Mouse (Mus musculus): ENCODE results near the gene Skida1. TPM values are rescaled to one million over a fixed set of nuclear protein-coding genes. Genes with fewer than 3 reads are reported as not detected.

Gene Skida1
- polyA plus RNA-seq, 1 experiment = 0.55 TPM

- TF ChIP-seq MAX (IDR thresholded peaks at IDR 0.05) (no peak), MYOG (IDR thresholded peaks at IDR 0.05; ENCODE audit: control insufficient read depth, extremely low read depth, insufficient read length) (no peak), USF1 (IDR thresholded peaks at IDR 0.05; ENCODE audit: low read depth) (no peak)
- no peak overlapping the region for H3K4me3 ChIP-seq (ENCODE audit: insufficient read depth, poor library complexity, severe bottlenecking)
Measured at GRCm38 (mm10) chr2:18025116-18025515, 23.7 kb downstream of the Skida1 start.

GRCm38 (mm10) chr2:18022886-18023285 lies 26.0 kb downstream of the Skida1 start:
- no peak overlapping the region for H3K4me3 ChIP-seq (ENCODE audit: insufficient read depth, poor library complexity, severe bottlenecking)
- H3K79me2 ChIP-seq (ENCODE audit: control insufficient read depth, insufficient read depth) = peaks cover 4% of the 10 kb centered on the region
- TF ChIP-seq CTCF (IDR thresholded peaks at IDR 0.05; ENCODE audit: control insufficient read depth, insufficient read depth, insufficient read length) = no peak
- no peak for TF ChIP-seq MAX (IDR thresholded peaks at IDR 0.05)
- TF ChIP-seq USF1 (IDR thresholded peaks at IDR 0.05; ENCODE audit: low read depth) = no peak
- no peak for TF ChIP-seq FOSL1 (IDR thresholded peaks at IDR 0.05; ENCODE audit: insufficient read depth, low read length, poor library complexity, severe bottlenecking)
- no peak for TF ChIP-seq CEBPB (IDR thresholded peaks at IDR 0.05; ENCODE audit: low read depth)
- no peak for TF ChIP-seq MYOG (IDR thresholded peaks at IDR 0.05; ENCODE audit: control insufficient read depth, extremely low read depth, insufficient read length)
- no peak for TF ChIP-seq MYOD1 (IDR thresholded peaks at IDR 0.05; ENCODE audit: control insufficient read depth, insufficient read length, low read depth)
- no peaks in the 10 kb centered on the region for H3K27me3 ChIP-seq (ENCODE audit: control insufficient read depth, insufficient read depth, insufficient read length)
- peaks cover 4% of the 10 kb centered on the region for H3K79me3 ChIP-seq (ENCODE audit: low read depth)
- H3K36me3 ChIP-seq (ENCODE audit: control insufficient read depth, insufficient read depth) = peaks cover 9% of the 10 kb centered on the region
- no peak overlapping the region for H3ac ChIP-seq (ENCODE audit: control insufficient read depth, insufficient read length, low read depth)

More at GRCm38 (mm10) chr2:18025116-18025515, 23.7 kb downstream of the Skida1 start:
- Histone ChIP-seq H3K79me2 (ENCODE audit: control insufficient read depth, insufficient read depth) (peaks cover 7% of the 10 kb centered on the region), H3K36me3 (ENCODE audit: control insufficient read depth, insufficient read depth) (peaks cover 9% of the 10 kb centered on the region), H3ac (ENCODE audit: control insufficient read depth, insufficient read length, low read depth) (no peak overlapping the region), H3K79me3 (ENCODE audit: low read depth) (peaks cover 4% of the 10 kb centered on the region), H3K27me3 (ENCODE audit: control insufficient read depth, insufficient read depth, insufficient read length) (no peaks in the 10 kb centered on the region)

GRCm38 (mm10) chr2:18019122-18019521 lies 29.7 kb downstream of the Skida1 start:
- TF ChIP-seq MYOG (IDR thresholded peaks at IDR 0.05; ENCODE audit: control insufficient read depth, extremely low read depth, insufficient read length) (no peak), MYOD1 (IDR thresholded peaks at IDR 0.05; ENCODE audit: control insufficient read depth, insufficient read length, low read depth) (no peak), FOSL1 (IDR thresholded peaks at IDR 0.05; ENCODE audit: insufficient read depth, low read length, poor library complexity, severe bottlenecking) (no peak), MAX (IDR thresholded peaks at IDR 0.05) (no peak), CEBPB (IDR thresholded peaks at IDR 0.05; ENCODE audit: low read depth) (no peak), USF1 (IDR thresholded peaks at IDR 0.05; ENCODE audit: low read depth) (no peak), CTCF (IDR thresholded peaks at IDR 0.05; ENCODE audit: control insufficient read depth, insufficient read depth, insufficient read length) (no peak)
- Histone ChIP-seq H3ac (ENCODE audit: control insufficient read depth, insufficient read length, low read depth) (no peak overlapping the region), H3K4me3 (ENCODE audit: insufficient read depth, poor library complexity, severe bottlenecking) (no peak overlapping the region), H3K79me3 (ENCODE audit: low read depth) (no peaks in the 10 kb centered on the region), H3K27me3 (ENCODE audit: control insufficient read depth, insufficient read depth, insufficient read length) (no peaks in the 10 kb centered on the region), H3K36me3 (ENCODE audit: control insufficient read depth, insufficient read depth) (no peaks in the 10 kb centered on the region), H3K79me2 (ENCODE audit: control insufficient read depth, insufficient read depth) (no peaks in the 10 kb centered on the region)

- Histone ChIP-seq H3K4me3 (ENCODE audit: insufficient read depth, poor library complexity, severe bottlenecking) (no peak overlapping the region), H3K36me3 (ENCODE audit: control insufficient read depth, insufficient read depth) (no peaks in the 10 kb centered on the region), H3K79me2 (ENCODE audit: control insufficient read depth, insufficient read depth) (no peaks in the 10 kb centered on the region), H3K79me3 (ENCODE audit: low read depth) (no peaks in the 10 kb centered on the region), H3ac (ENCODE audit: control insufficient read depth, insufficient read length, low read depth) (no peak overlapping the region), H3K27me3 (ENCODE audit: control insufficient read depth, insufficient read depth, insufficient read length) (no peaks in the 10 kb centered on the region)
- TF ChIP-seq MYOG (IDR thresholded peaks at IDR 0.05; ENCODE audit: control insufficient read depth, extremely low read depth, insufficient read length) (no peak), USF1 (IDR thresholded peaks at IDR 0.05; ENCODE audit: low read depth) (no peak), MAX (IDR thresholded peaks at IDR 0.05) (no peak), MYOD1 (IDR thresholded peaks at IDR 0.05; ENCODE audit: control insufficient read depth, insufficient read length, low read depth) (no peak), CTCF (IDR thresholded peaks at IDR 0.05; ENCODE audit: control insufficient read depth, insufficient read depth, insufficient read length) (no peak), CEBPB (IDR thresholded peaks at IDR 0.05; ENCODE audit: low read depth) (no peak), FOSL1 (IDR thresholded peaks at IDR 0.05; ENCODE audit: insufficient read depth, low read length, poor library complexity, severe bottlenecking) (no peak)
Measured at GRCm38 (mm10) chr2:18017321-18017720, 31.5 kb downstream of the Skida1 start.

GRCm38 (mm10) chr2:18016639-18017038 lies 32.2 kb downstream of the Skida1 start:
- no peaks in the 10 kb centered on the region for H3K79me3 ChIP-seq (ENCODE audit: low read depth)
- TF ChIP-seq MYOG (IDR thresholded peaks at IDR 0.05; ENCODE audit: control insufficient read depth, extremely low read depth, insufficient read length) (no peak), MAX (IDR thresholded peaks at IDR 0.05) (no peak), CEBPB (IDR thresholded peaks at IDR 0.05; ENCODE audit: low read depth) (no peak), USF1 (IDR thresholded peaks at IDR 0.05; ENCODE audit: low read depth) (no peak), FOSL1 (IDR thresholded peaks at IDR 0.05; ENCODE audit: insufficient read depth, low read length, poor library complexity, severe bottlenecking) (no peak), MYOD1 (IDR thresholded peaks at IDR 0.05; ENCODE audit: control insufficient read depth, insufficient read length, low read depth) (no peak), CTCF (IDR thresholded peaks at IDR 0.05; ENCODE audit: control insufficient read depth, insufficient read depth, insufficient read length) (no peak)
- no peak overlapping the region for H3K4me3 ChIP-seq (ENCODE audit: insufficient read depth, poor library complexity, severe bottlenecking)
- no peaks in the 10 kb centered on the region for H3K79me2 ChIP-seq (ENCODE audit: control insufficient read depth, insufficient read depth)
- H3K36me3 ChIP-seq (ENCODE audit: control insufficient read depth, insufficient read depth) = no peaks in the 10 kb centered on the region
- H3K27me3 ChIP-seq (ENCODE audit: control insufficient read depth, insufficient read depth, insufficient read length) = no peaks in the 10 kb centered on the region
- H3ac ChIP-seq (ENCODE audit: control insufficient read depth, insufficient read length, low read depth) = no peak overlapping the region

- H3K4me3 ChIP-seq (ENCODE audit: insufficient read depth, poor library complexity, severe bottlenecking) = no peak overlapping the region
- H3K79me2 ChIP-seq (ENCODE audit: control insufficient read depth, insufficient read depth) = no peaks in the 10 kb centered on the region
- no peaks in the 10 kb centered on the region for H3K79me3 ChIP-seq (ENCODE audit: low read depth)
- TF ChIP-seq MYOG (IDR thresholded peaks at IDR 0.05; ENCODE audit: control insufficient read depth, extremely low read depth, insufficient read length) (no peak), USF1 (IDR thresholded peaks at IDR 0.05; ENCODE audit: low read depth) (no peak)
- H3K36me3 ChIP-seq (ENCODE audit: control insufficient read depth, insufficient read depth) = no peaks in the 10 kb centered on the region
- no peaks in the 10 kb centered on the region for H3K27me3 ChIP-seq (ENCODE audit: control insufficient read depth, insufficient read depth, insufficient read length)
- no peak overlapping the region for H3ac ChIP-seq (ENCODE audit: control insufficient read depth, insufficient read length, low read depth)
Measured at GRCm38 (mm10) chr2:18015581-18015980, 33.3 kb downstream of the Skida1 start.

All from C2C12 (cell line).